Mouse (Mus musculus) spleen, adult 12 weeks (tissue): ENCODE measurements around the gene Vmn1r55.
"Not testable (repeated sequence)": the region's sequence is repeated elsewhere in the genome, so short reads cannot be mapped to it uniquely, and the experiment has no call there.

Experiments used
- DNase-seq: peaks from one replicate; pipeline ENCODE4 v3.0.0; 2022; ENCODE audit warnings: low spot score

Vmn1r55 gene

GRCm38 (mm10) chr7:5081241-5081640 lies 68.2 kb downstream of the Vmn1r55 start:
- DNase-seq, result no peak

- no peak for DNase-seq
Measured at GRCm38 (mm10) chr7:5080815-5081214, 68.7 kb downstream of the Vmn1r55 start.

GRCm38 (mm10) chr7:5080010-5080751 lies 69.3 kb downstream of the Vmn1r55 start, which contains the start of gene Epn1:
TSS of gene Epn1 (plus strand) at chr7:5080235.
- peak; percentile 89 for DNase-seq

GRCm38 (mm10) chr7:5079365-5080009 lies 70.0 kb downstream of the Vmn1r55 start:
- not testable (repeated sequence) for DNase-seq
